Mouse (Mus musculus) WW6 (cell line): ENCODE measurements around the gene Macrod1.

Experiments used
- DNase-seq: peaks from one replicate; pipeline ENCODE4 v3.0.0-alpha.2; 2013; ENCODE audit warnings: low read depth, low spot score

The Macrod1 gene

GRCm38 (mm10) chr19:7236742-7237141 lies 180.1 kb downstream of the Macrod1 start:
- DNase-seq = no peak

DNA sequence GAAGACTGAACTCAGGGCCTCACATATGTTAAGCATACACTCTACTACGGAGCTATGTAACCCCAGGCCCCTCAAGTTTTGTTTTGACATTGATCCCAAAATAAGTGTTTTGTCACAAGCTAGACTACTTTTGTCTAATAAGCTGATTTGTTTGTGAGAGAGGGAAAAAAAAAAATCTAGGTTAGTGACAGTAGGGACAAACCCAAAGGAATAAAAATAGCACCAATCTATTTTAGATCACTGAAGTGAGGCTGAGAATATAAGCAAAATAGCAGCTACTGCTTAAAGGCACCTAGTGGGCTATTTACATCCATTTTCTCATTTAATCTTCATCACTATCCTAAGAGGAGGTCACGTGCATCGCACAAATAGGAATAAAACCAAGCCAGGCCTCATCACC lies 183.0 kb downstream of the Macrod1 start:
- no peak for DNase-seq

DNA sequence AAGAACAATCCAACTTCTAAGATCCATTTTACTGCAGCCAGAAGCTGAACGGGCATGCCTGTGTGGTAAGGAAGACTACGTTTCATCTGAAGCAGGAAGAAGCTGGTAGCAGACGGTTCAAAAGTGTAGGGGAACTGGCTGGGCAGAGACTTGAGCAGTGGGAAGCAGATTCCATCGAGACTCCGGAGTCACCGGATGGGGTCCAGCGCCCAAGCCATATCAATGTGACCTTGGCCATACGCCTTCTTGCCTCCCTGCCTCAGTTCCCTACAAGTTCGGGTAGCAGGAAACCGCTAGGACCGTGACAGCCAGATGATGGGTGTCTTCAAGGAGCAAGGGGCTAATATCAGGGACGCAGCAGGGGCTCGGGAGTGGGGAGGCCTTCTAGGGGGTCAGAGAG lies 183.7 kb downstream of the Macrod1 start:
- DNase-seq = no peak

DNA sequence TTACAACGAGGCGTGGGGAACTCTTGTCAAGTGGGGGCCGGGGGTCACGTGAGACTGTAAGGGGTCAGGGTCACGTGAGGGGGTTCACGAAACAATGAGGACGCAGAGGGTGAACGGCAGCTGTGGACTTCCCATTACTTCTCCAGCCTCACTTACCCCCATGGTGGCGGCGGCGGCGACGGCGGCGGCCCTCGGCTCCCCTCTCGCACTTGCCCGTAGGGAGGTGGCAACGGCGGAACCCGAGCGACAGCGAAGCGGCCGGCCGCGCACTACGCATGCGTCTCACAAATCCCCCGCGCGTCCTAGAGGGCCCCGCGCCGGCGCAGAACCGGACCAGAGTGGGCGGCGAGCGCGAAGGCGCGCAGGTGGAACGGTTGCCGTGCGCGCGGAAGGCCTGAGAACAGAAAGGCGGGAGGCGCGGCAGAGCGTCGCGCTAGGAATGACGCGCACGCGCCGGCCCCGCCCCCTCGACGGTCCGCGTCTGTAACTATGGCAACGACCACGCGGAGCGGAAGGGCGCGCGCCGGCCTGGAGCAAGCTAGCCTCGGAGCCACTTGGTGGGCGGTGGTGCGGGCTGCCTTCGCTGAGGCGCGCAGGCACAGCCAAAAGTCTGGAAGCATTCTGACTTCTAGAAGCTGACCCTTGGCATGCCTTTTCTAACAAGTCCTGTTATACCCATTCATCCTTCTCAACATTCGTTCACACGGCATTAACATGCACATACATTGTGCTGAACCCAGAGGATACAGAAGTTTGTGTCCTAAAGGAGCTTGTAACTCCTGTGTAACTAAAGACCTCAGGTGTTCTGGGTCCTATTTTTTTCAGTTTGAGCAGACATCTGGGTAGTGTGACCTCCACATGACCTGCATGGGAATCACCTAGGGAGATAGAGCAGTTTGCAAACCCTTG lies 184.4 kb downstream of the Macrod1 start, which contains the start of gene Naa40:
Gene Naa40 (minus strand): TSS at position 402 of the 909 bp plus-strand sequence.
- peak; percentile 91 for DNase-seq

DNA sequence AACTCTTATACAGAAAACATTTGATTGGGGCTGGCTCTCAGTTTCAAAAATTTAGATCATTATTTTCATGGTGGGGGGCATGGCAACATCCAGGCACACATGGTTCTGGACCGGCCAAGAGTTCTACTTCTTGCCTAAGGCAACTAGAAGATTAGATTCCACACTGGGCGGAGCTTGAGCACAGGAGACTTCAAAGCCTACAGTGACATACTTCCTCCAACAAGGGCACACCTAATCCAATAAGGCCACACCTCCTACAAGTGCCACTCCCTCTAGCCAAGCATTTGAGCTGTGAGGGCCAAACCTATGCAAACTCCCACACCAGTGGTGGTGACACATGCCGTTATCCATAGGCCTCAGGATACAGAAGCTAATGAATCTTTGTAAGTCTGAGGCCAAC lies 189.4 kb downstream of the Macrod1 start:
- DNase-seq = no peak
